Mouse (Mus musculus) neural tube, embryonic 12.5 days (tissue): ENCODE data around the gene Caskin2. TPM values are rescaled to one million over a fixed set of nuclear protein-coding genes. Genes with fewer than 3 reads are reported as not detected.
"Not testable (repeated sequence)": the region's sequence is repeated elsewhere in the genome, so short reads cannot be mapped to it uniquely, and the experiment has no call there.

Source experiments
- ATAC-seq: fragments of 200-750 bp; cut with Nextera tagmentation; 2 replicates; pipeline ENCODE4 v1.8.0; 2017; ENCODE audit warnings: low read depth, mild to moderate bottlenecking, moderate TSS enrichment, moderate library complexity; ENCODE audit not compliant: low FRiP score
- H3K27ac ChIP-seq: fragments of 300-500 bp; sonication (generic); 2 replicates; pipeline ENCODE4 v1.5.1; 2016
- H3K27me3 ChIP-seq: fragments of 300-500 bp; sonication (generic); replicated peaks from 2 replicates; pipeline ENCODE4 v1.6.1; 2016; ENCODE audit warnings: mild to moderate bottlenecking
- H3K36me3 ChIP-seq: fragments of 300-500 bp; sonication (generic); 2 replicates; pipeline ENCODE4 v1.6.1; 2016; ENCODE audit warnings: mild to moderate bottlenecking
- H3K4me1 ChIP-seq: fragments of 300-500 bp; sonication (generic); 2 replicates; pipeline ENCODE4 v1.6.1; 2016
- H3K4me2 ChIP-seq: fragments of 300-500 bp; sonication (generic); replicated peaks from 2 replicates; pipeline ENCODE4 v1.6.1; 2016; ENCODE audit warnings: mild to moderate bottlenecking
- H3K4me3 ChIP-seq: fragments of 300-500 bp; sonication (generic); 2 replicates; pipeline ENCODE4 v1.5.1; 2016
- H3K9ac ChIP-seq: fragments of 300-500 bp; sonication (generic); 2 replicates; pipeline ENCODE4 v1.6.1; 2016; ENCODE audit warnings: mild to moderate bottlenecking
- H3K9me3 ChIP-seq: fragments of 300-500 bp; sonication (generic); 2 replicates; pipeline ENCODE4 v1.6.1; 2016; ENCODE audit warnings: mild to moderate bottlenecking
- WGBS: fragments of 180-500 bp; shearing (Covaris S2); methylation state at CpG from one replicate; pipeline ENCODE4 v1.1.7; 2016; 5-methylcytosine and 5-hydroxymethylcytosine counted together
- polyA plus RNA-seq: library from polyadenylated mRNA; unstranded; fragments of >200 nt; fragmentation: Nextera tagmentation; extraction: Ambion mirVana; gene quantifications from 2 replicates; pipeline ENCODE4 v1.2.1, GENCODE M21; 2016

Gene Caskin2
- 14.4 and 16.7 TPM in 2 replicates for polyA plus RNA-seq

GRCm38 (mm10) chr11:115813507-115814296 is at the start of gene Caskin2:
Caskin2 (minus strand) TSS chr11:115813639.
- H3K27me3 ChIP-seq = no peaks in the 10 kb centered on the region
- WGBS = 1% methylated on average over 43 of the region's 44 CpGs
- peak within 1 kb of the TSS; percentile 88 for H3K9ac ChIP-seq
- peak within 1 kb of the TSS; percentile 94 for H3K4me3 ChIP-seq
- H3K9me3 ChIP-seq = no peaks in the 10 kb centered on the region
- H3K27ac ChIP-seq = 0 out of 2 replicates have a peak within 1 kb of the TSS, but pooled peaks have one; percentile 20
- H3K4me2 ChIP-seq = peak within 1 kb of the TSS; percentile 94
- H3K4me1 ChIP-seq = peaks cover 58% of the 10 kb centered on the region
- peaks cover 35% of the 10 kb centered on the region for H3K36me3 ChIP-seq
- ATAC-seq = peak; percentile 91

GRCm38 (mm10) chr11:115859143-115859945 is 45.9 kb upstream of the Caskin2 start:
- peak overlapping the region; percentile 36 for H3K4me3 ChIP-seq
- peaks cover 13% of the 10 kb centered on the region for H3K4me1 ChIP-seq
- peak overlapping the region; percentile 58 for H3K4me2 ChIP-seq
- H3K9ac ChIP-seq = peak overlapping the region; percentile 44; the same call in 1 of the 2 replicates
- H3K27me3 ChIP-seq = peaks cover 52% of the 10 kb centered on the region
- 2% methylated on average over 75 of the region's 75 CpGs for WGBS
- no peaks in the 10 kb centered on the region for H3K9me3 ChIP-seq
- H3K36me3 ChIP-seq = no peaks in the 10 kb centered on the region
- ATAC-seq = peak; percentile 85
- H3K27ac ChIP-seq = no peak overlapping the region

- Histone ChIP-seq H3K4me3 (peak within 1 kb of the TSS; percentile 36), H3K4me1 (peaks cover 13% of the 10 kb centered on the region), H3K9me3 (no peaks in the 10 kb centered on the region), H3K9ac (peak within 1 kb of the TSS; percentile 44; the same call in 1 of the 2 replicates), H3K27ac (no peak within 1 kb of the TSS), H3K36me3 (no peaks in the 10 kb centered on the region), H3K4me2 (peak within 1 kb of the TSS; percentile 58), H3K27me3 (peaks cover 54% of the 10 kb centered on the region)
- 11% methylated on average over 27 of the region's 27 CpGs for WGBS
- no peak for ATAC-seq
Measured at GRCm38 (mm10) chr11:115858354-115858753, 44.9 kb upstream of the Caskin2 start, which contains the start of gene Myo15b. Myo15b (plus strand) TSS chr11:115858406.

- Histone ChIP-seq H3K4me1 (peaks cover 13% of the 10 kb centered on the region), H3K9ac (no peak overlapping the region), H3K4me3 (no peak overlapping the region), H3K27ac (no peak overlapping the region), H3K9me3 (no peaks in the 10 kb centered on the region), H3K36me3 (no peaks in the 10 kb centered on the region), H3K4me2 (peak overlapping the region; percentile 58; the same call in 1 of the 2 replicates), H3K27me3 (peaks cover 54% of the 10 kb centered on the region)
- 49% methylated on average over 13 of the region's 13 CpGs for WGBS
- no peak for ATAC-seq
Measured at GRCm38 (mm10) chr11:115857936-115858335, 44.5 kb upstream of the Caskin2 start.

- Histone ChIP-seq H3K4me1 (peaks cover 13% of the 10 kb centered on the region), H3K27me3 (peaks cover 53% of the 10 kb centered on the region)
- not testable (repeated sequence) for H3K4me3 ChIP-seq, ATAC-seq, H3K9me3 ChIP-seq, H3K9ac ChIP-seq, H3K36me3 ChIP-seq, H3K27ac ChIP-seq, H3K4me2 ChIP-seq
- 94% methylated on average over 4 of the region's 4 CpGs for WGBS
Measured at GRCm38 (mm10) chr11:115857146-115857545, 43.7 kb upstream of the Caskin2 start.

- no peak overlapping the region for H3K4me3 ChIP-seq
- H3K27ac ChIP-seq = no peak overlapping the region
- no peak for ATAC-seq
- peaks cover 13% of the 10 kb centered on the region for H3K4me1 ChIP-seq
- H3K27me3 ChIP-seq = peaks cover 34% of the 10 kb centered on the region
- 87% methylated on average over 6 of the region's 6 CpGs for WGBS
- H3K9me3 ChIP-seq = no peaks in the 10 kb centered on the region
- H3K36me3 ChIP-seq = no peaks in the 10 kb centered on the region
- H3K4me2 ChIP-seq = no peak overlapping the region
- no peak overlapping the region for H3K9ac ChIP-seq
Measured at GRCm38 (mm10) chr11:115854674-115855073, 41.2 kb upstream of the Caskin2 start.

- 97% methylated on average over 2 of the region's 2 CpGs for WGBS
- 0 out of 2 replicates have a peak, but pooled peaks cover 9% of the 10 kb centered on the region for H3K4me1 ChIP-seq
Measured at GRCm38 (mm10) chr11:115845819-115846218, 32.4 kb upstream of the Caskin2 start.

GRCm38 (mm10) chr11:115844240-115844639 is 30.8 kb upstream of the Caskin2 start:
- ATAC-seq = no peak
- no peak overlapping the region for H3K4me2 ChIP-seq
- H3K36me3 ChIP-seq = no peaks in the 10 kb centered on the region
- H3K27ac ChIP-seq = no peak overlapping the region
- no peak overlapping the region for H3K4me3 ChIP-seq
- 0 out of 2 replicates have a peak, but pooled peaks cover 9% of the 10 kb centered on the region for H3K4me1 ChIP-seq
- no peaks in the 10 kb centered on the region for H3K27me3 ChIP-seq
- H3K9ac ChIP-seq = no peak overlapping the region
- no peaks in the 10 kb centered on the region for H3K9me3 ChIP-seq
- WGBS = 82% methylated on average over 8 of the region's 8 CpGs

More at GRCm38 (mm10) chr11:115845819-115846218, 32.4 kb upstream of the Caskin2 start:
- Histone ChIP-seq H3K36me3 (no peaks in the 10 kb centered on the region), H3K9me3 (no peaks in the 10 kb centered on the region), H3K4me3 (no peak overlapping the region), H3K4me2 (no peak overlapping the region), H3K27me3 (no peaks in the 10 kb centered on the region), H3K9ac (no peak overlapping the region), H3K27ac (no peak overlapping the region)
- ATAC-seq = no peak

GRCm38 (mm10) chr11:115843891-115844239 is 30.4 kb upstream of the Caskin2 start:
- no peak overlapping the region for H3K4me2 ChIP-seq
- 90% methylated on average over 5 of the region's 5 CpGs for WGBS
- H3K27ac ChIP-seq = no peak overlapping the region
- H3K9ac ChIP-seq = no peak overlapping the region
- 0 out of 2 replicates have a peak, but pooled peaks cover 9% of the 10 kb centered on the region for H3K4me1 ChIP-seq
- H3K4me3 ChIP-seq = no peak overlapping the region
- ATAC-seq = no peak
- no peaks in the 10 kb centered on the region for H3K36me3 ChIP-seq
- H3K27me3 ChIP-seq = no peaks in the 10 kb centered on the region
- H3K9me3 ChIP-seq = no peaks in the 10 kb centered on the region

- WGBS = 81% methylated on average over 14 of the region's 14 CpGs
- no peak overlapping the region for H3K27ac ChIP-seq
- H3K4me1 ChIP-seq = 0 out of 2 replicates have a peak, but pooled peaks cover 9% of the 10 kb centered on the region
- no peak overlapping the region for H3K4me3 ChIP-seq
- no peak overlapping the region for H3K9ac ChIP-seq
- H3K4me2 ChIP-seq = no peak overlapping the region
- H3K27me3 ChIP-seq = no peaks in the 10 kb centered on the region
- no peaks in the 10 kb centered on the region for H3K9me3 ChIP-seq
- ATAC-seq = no peak
- H3K36me3 ChIP-seq = no peaks in the 10 kb centered on the region
Measured at GRCm38 (mm10) chr11:115843141-115843890, 29.9 kb upstream of the Caskin2 start.

GRCm38 (mm10) chr11:115841961-115842550 is 28.6 kb upstream of the Caskin2 start:
- Histone ChIP-seq H3K27me3 (no peaks in the 10 kb centered on the region), H3K4me1 (0 out of 2 replicates have a peak, but pooled peaks cover 9% of the 10 kb centered on the region), H3K27ac (no peak overlapping the region), H3K4me2 (no peak overlapping the region), H3K9me3 (no peaks in the 10 kb centered on the region), H3K4me3 (no peak overlapping the region), H3K9ac (no peak overlapping the region), H3K36me3 (no peaks in the 10 kb centered on the region)
- no peak for ATAC-seq
- WGBS = 48% methylated on average over 6 of the region's 6 CpGs
